Mouse (Mus musculus): ENCODE measurements at regions not wholly inside any gene's neighbourhood (a gene's known extent, or its start where the extent isn't known, plus 50 kb on each side); places are given as distances from the start of the nearest gene placed in this dataset.
"Not testable (repeated sequence)": the region's sequence is repeated elsewhere in the genome, so short reads cannot be mapped to it uniquely, and the experiment has no call there.

DNA sequence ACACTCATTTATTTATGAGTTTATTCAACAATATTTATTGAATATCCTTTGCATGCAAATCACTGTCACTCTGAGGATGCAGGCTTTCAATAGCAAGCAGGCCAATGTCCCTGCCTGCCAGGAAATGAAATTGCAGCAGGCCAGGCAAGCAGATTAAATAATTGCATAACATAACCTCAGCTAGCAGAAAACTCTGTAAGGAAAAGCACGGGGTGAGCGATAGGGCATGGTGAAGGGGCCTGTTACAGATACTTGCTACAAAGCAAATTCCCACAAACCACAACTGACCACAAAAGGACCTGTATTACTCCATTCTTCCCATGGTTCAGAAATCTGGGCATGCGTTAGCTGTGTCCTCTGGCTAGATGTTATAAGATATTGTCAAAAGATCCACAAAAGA, 509.8 kb downstream of the Bnc2 start:
- Histone ChIP-seq H3K27ac (replicated peaks; ENCODE audit: insufficient read depth, low read depth, low read length) (no peak overlapping the region), H3K4me3 (ENCODE audit: insufficient read depth, low read depth, low read length) (no peak overlapping the region), H3K4me1 (ENCODE audit: control insufficient read depth, insufficient read depth, low read length) (peaks cover 6% of the 10 kb centered on the region), H3K79me2 (ENCODE audit: control insufficient read depth, insufficient read depth, low read length) (no peaks in the 10 kb centered on the region), H3K27me3 (ENCODE audit: control insufficient read depth, insufficient read depth, low read length) (no peaks in the 10 kb centered on the region), H3K36me3 (ENCODE audit: control insufficient read depth, insufficient read depth, low read length) (no peaks in the 10 kb centered on the region), H3K9ac (ENCODE audit: low read depth, low read length) (no peak overlapping the region)
- TF ChIP-seq POLR2A (IDR thresholded peaks at IDR 0.05; ENCODE audit: extremely low read depth, insufficient read depth, low read length) (no peak), CTCF (IDR thresholded peaks at IDR 0.05; ENCODE audit: low read depth, low read length) (no peak)
- 45% methylated on average over 3 of the region's 3 CpGs for WGBS
- DNase-seq (ENCODE audit: extremely low read depth, low read depth, low spot score), result peak; percentile 54

DNA sequence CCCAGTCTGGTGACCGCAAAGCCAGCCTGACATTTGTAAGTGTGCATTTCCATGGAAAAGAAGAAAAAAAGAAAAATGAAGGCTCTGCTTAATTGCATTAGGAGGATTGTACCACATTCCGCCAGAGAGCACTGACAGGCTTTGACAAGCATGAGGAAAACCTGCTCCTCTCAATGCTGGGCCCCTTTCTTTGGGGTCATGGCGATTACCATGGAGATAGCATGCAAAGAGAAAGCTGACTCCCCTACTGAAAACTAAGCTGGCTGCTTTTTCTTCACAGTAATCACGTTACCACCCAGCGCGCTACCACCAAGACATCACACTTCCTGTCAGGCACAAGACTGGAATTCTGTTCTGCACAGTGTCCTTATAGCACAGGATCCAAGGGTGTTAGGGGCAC, 502.2 kb downstream of the Bnc2 start:
- 84% methylated on average over 6 of the region's 6 CpGs for WGBS
- TF ChIP-seq CTCF (IDR thresholded peaks at IDR 0.05; ENCODE audit: low read depth, low read length) (no peak), POLR2A (IDR thresholded peaks at IDR 0.05; ENCODE audit: extremely low read depth, insufficient read depth, low read length) (no peak)
- Histone ChIP-seq H3K4me1 (ENCODE audit: control insufficient read depth, insufficient read depth, low read length) (no peaks in the 10 kb centered on the region), H3K9ac (ENCODE audit: low read depth, low read length) (no peak overlapping the region), H3K4me3 (ENCODE audit: insufficient read depth, low read depth, low read length) (no peak overlapping the region), H3K79me2 (ENCODE audit: control insufficient read depth, insufficient read depth, low read length) (no peaks in the 10 kb centered on the region), H3K36me3 (ENCODE audit: control insufficient read depth, insufficient read depth, low read length) (no peaks in the 10 kb centered on the region), H3K27ac (replicated peaks; ENCODE audit: insufficient read depth, low read depth, low read length) (no peak overlapping the region), H3K27me3 (ENCODE audit: control insufficient read depth, insufficient read depth, low read length) (no peaks in the 10 kb centered on the region)
- no peak for DNase-seq (ENCODE audit: extremely low read depth, low read depth, low spot score)

DNA sequence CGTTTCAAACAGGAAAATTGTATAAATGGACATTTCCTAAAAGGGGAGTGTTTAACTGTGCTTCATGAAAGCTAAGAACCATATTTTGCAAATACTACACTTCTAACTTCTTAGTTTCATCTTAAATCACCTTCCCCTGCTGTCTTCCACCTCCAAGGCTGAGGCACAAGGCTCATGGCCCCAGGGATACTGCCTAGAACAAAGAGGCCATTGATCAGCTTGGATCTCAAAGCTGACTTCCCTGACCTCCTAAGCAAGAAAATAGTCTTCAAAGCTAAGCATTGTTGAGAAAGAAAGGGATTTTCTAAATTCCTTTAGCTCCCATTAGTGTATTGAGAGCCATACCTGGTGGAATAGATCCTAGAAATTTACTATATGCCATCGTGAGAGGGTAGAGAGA, 501.6 kb downstream of the Bnc2 start:
- DNase-seq (ENCODE audit: extremely low read depth, low read depth, low spot score), result no peak
- no peaks in the 10 kb centered on the region for H3K4me1 ChIP-seq (ENCODE audit: control insufficient read depth, insufficient read depth, low read length)
- 81% methylated on average over 2 of the region's 2 CpGs for WGBS
- H3K27me3 ChIP-seq (ENCODE audit: control insufficient read depth, insufficient read depth, low read length), result no peaks in the 10 kb centered on the region
- H3K4me3 ChIP-seq (ENCODE audit: insufficient read depth, low read depth, low read length), result no peak overlapping the region
- H3K27ac ChIP-seq (replicated peaks; ENCODE audit: insufficient read depth, low read depth, low read length), result no peak overlapping the region
- TF ChIP-seq POLR2A (IDR thresholded peaks at IDR 0.05; ENCODE audit: extremely low read depth, insufficient read depth, low read length) (no peak), CTCF (IDR thresholded peaks at IDR 0.05; ENCODE audit: low read depth, low read length) (no peak)
- no peaks in the 10 kb centered on the region for H3K36me3 ChIP-seq (ENCODE audit: control insufficient read depth, insufficient read depth, low read length)
- H3K9ac ChIP-seq (ENCODE audit: low read depth, low read length), result no peak overlapping the region
- no peaks in the 10 kb centered on the region for H3K79me2 ChIP-seq (ENCODE audit: control insufficient read depth, insufficient read depth, low read length)

DNA sequence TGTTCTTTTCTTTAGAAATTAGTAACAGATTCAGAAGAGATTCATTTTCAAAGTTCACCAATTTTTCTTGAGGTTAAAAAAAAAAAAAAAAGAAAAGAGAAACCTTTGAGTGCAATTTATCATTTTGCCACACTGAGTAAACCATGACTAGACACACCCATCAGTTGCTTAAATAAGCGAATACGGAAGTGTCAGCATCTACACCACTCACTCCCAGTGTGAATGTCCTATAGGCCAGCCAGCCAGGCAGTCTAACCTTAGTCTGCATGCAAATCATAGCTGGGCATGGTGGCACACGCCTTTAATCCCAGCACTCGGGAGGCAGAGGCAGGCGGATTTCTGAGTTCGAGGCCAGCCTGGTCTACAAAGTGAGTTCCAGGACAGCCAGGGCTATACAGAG, 498.6 kb downstream of the Bnc2 start:
- not testable (repeated sequence) for H3K4me1 ChIP-seq (ENCODE audit: control insufficient read depth, insufficient read depth, low read length); H3K27ac ChIP-seq (replicated peaks; ENCODE audit: insufficient read depth, low read depth, low read length); DNase-seq (ENCODE audit: extremely low read depth, low read depth, low spot score); H3K79me2 ChIP-seq (ENCODE audit: control insufficient read depth, insufficient read depth, low read length); H3K36me3 ChIP-seq (ENCODE audit: control insufficient read depth, insufficient read depth, low read length); H3K9ac ChIP-seq (ENCODE audit: low read depth, low read length); H3K4me3 ChIP-seq (ENCODE audit: insufficient read depth, low read depth, low read length); H3K27me3 ChIP-seq (ENCODE audit: control insufficient read depth, insufficient read depth, low read length)
- 91% methylated on average over 6 of the region's 6 CpGs for WGBS

DNA sequence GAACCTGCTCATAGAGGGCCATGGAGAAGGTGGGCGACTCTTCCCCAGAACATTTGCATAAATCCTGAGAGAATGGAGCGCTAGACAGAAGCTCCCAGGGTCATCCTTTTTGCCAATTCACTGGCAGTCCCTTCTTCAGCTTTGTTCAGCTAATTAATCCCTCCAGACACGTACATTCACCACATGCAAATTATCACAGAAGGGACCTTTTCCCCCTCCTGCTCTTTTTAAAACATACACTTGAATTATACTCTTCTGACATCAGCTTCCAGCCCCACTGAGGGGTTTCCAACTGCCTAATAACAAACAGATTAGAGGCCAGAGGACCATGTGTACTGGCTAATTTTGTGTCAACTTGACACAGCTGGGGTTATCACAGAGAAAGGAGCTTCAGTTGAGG, 497.2 kb downstream of the Bnc2 start:
- TF ChIP-seq CTCF (IDR thresholded peaks at IDR 0.05; ENCODE audit: low read depth, low read length), result no peak
- TF ChIP-seq POLR2A (IDR thresholded peaks at IDR 0.05; ENCODE audit: extremely low read depth, insufficient read depth, low read length), result no peak
- H3K4me3 ChIP-seq (ENCODE audit: insufficient read depth, low read depth, low read length), result no peak overlapping the region
- DNase-seq (ENCODE audit: extremely low read depth, low read depth, low spot score), result no peak
- no peaks in the 10 kb centered on the region for H3K79me2 ChIP-seq (ENCODE audit: control insufficient read depth, insufficient read depth, low read length)
- no peaks in the 10 kb centered on the region for H3K27me3 ChIP-seq (ENCODE audit: control insufficient read depth, insufficient read depth, low read length)
- no peak overlapping the region for H3K9ac ChIP-seq (ENCODE audit: low read depth, low read length)
- no peak overlapping the region for H3K27ac ChIP-seq (replicated peaks; ENCODE audit: insufficient read depth, low read depth, low read length)
- H3K4me1 ChIP-seq (ENCODE audit: control insufficient read depth, insufficient read depth, low read length), result no peaks in the 10 kb centered on the region
- WGBS, result 76% methylated on average over 3 of the region's 3 CpGs
- no peaks in the 10 kb centered on the region for H3K36me3 ChIP-seq (ENCODE audit: control insufficient read depth, insufficient read depth, low read length)

DNA sequence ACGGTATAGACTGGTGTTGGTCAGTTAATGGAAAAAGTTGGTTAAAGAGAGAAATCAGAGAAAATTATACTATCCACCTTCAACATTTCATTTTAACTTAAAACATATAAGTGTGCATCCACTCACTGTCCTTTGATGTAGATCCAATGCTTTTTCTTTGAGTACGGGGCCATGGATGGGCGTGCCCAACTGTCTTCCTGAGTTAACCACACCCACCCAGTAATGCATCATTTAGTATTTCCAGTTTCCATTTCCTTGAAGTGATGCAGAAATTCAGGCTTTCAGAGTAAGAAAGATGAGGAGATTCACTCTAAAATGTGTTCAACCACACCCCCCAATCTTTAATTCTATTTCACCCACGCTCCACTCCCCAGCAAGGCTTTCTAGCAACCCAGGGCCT, 490.6 kb downstream of the Bnc2 start:
- Histone ChIP-seq H3K4me1 (ENCODE audit: control insufficient read depth, insufficient read depth, low read length) (no peaks in the 10 kb centered on the region), H3K9ac (ENCODE audit: low read depth, low read length) (no peak overlapping the region), H3K4me3 (ENCODE audit: insufficient read depth, low read depth, low read length) (no peak overlapping the region), H3K79me2 (ENCODE audit: control insufficient read depth, insufficient read depth, low read length) (no peaks in the 10 kb centered on the region), H3K27ac (replicated peaks; ENCODE audit: insufficient read depth, low read depth, low read length) (no peak overlapping the region), H3K36me3 (ENCODE audit: control insufficient read depth, insufficient read depth, low read length) (no peaks in the 10 kb centered on the region), H3K27me3 (ENCODE audit: control insufficient read depth, insufficient read depth, low read length) (no peaks in the 10 kb centered on the region)
- TF ChIP-seq CTCF (IDR thresholded peaks at IDR 0.05; ENCODE audit: low read depth, low read length), result no peak
- TF ChIP-seq POLR2A (IDR thresholded peaks at IDR 0.05; ENCODE audit: extremely low read depth, insufficient read depth, low read length), result no peak
- no peak for DNase-seq (ENCODE audit: extremely low read depth, low read depth, low spot score)
- 89% methylated on average over 4 of the region's 4 CpGs for WGBS

Data from liver, adult 2 months (tissue).